Mouse (Mus musculus): ENCODE measurements around the gene Themis3. TPM values are rescaled to one million over a fixed set of nuclear protein-coding genes. Genes with fewer than 3 reads are reported as not detected.

Themis3 gene
- polyA plus RNA-seq, 1 experiment: not detected

DNA sequence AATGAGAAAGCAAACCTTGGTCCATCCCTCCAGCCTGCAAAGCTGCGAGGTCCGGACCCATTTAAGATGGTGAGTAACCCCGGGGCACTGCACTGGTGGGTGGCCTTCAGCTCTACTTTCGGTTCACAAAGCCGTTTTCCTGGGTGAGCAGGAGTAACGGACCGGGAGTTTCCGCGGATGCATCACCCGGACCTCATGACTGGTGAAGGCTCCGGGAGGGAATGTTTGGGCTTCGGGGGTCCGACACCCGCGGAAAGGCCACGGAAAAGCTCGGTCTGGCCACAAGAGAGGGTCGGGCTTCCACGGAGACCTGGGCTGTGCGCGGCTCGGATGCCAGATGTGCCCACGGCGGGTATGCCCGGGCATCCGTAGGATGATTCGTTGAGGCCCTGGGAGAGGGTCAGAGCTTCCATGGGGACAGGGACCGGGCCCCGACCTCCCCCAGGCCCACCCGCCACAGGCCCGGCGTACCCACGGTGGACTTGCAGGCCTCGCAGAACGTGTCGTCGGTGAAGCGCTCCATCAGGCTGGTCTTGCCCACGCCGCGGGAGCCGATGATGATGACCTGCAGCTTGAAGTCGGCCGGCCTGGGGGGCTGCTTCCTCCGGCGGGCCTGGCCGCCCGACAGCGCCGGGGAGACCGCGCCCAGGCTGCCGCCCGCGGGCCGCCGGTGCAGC lies 75.4 kb downstream of the Themis3 start:
- H3K4me1 ChIP-seq (ENCODE audit: control insufficient read depth, insufficient read depth, low read length): peaks cover 25% of the 10 kb centered on the region
- peak overlapping the region; percentile 84 for H3K4me3 ChIP-seq (ENCODE audit: insufficient read depth, low read length)
- TF ChIP-seq POLR2A (IDR thresholded peaks at IDR 0.05; ENCODE audit: borderline replicate concordance, low read depth, low read length) (no peak), CTCF (IDR thresholded peaks at IDR 0.05; ENCODE audit: low read depth, low read length) (no peak)
- peak overlapping the region; percentile 12; the same call in 1 of the 2 replicates for H3K27ac ChIP-seq (ENCODE audit: insufficient read depth, low read depth, low read length)

GRCm38 (mm10) chr17:66516953-66517352 lies 77.5 kb downstream of the Themis3 start:
- Histone ChIP-seq H3K4me1 (ENCODE audit: control insufficient read depth, insufficient read depth, low read length) (peaks cover 31% of the 10 kb centered on the region), H3K27ac (ENCODE audit: insufficient read depth, low read depth, low read length) (no peak overlapping the region), H3K4me3 (ENCODE audit: insufficient read depth, low read length) (no peak overlapping the region)
- no peak for TF ChIP-seq POLR2A (IDR thresholded peaks at IDR 0.05; ENCODE audit: borderline replicate concordance, low read depth, low read length)
- no peak for TF ChIP-seq CTCF (IDR thresholded peaks at IDR 0.05; ENCODE audit: low read depth, low read length)

GRCm38 (mm10) chr17:66514288-66514995 lies 80.0 kb downstream of the Themis3 start:
- Histone ChIP-seq H3K4me3 (ENCODE audit: insufficient read depth, low read length) (no peak overlapping the region), H3K4me1 (ENCODE audit: control insufficient read depth, insufficient read depth, low read length) (peaks cover 28% of the 10 kb centered on the region), H3K27ac (ENCODE audit: insufficient read depth, low read depth, low read length) (peak overlapping the region; percentile 35)
- TF ChIP-seq POLR2A (IDR thresholded peaks at IDR 0.05; ENCODE audit: borderline replicate concordance, low read depth, low read length) (no peak), CTCF (IDR thresholded peaks at IDR 0.05; ENCODE audit: low read depth, low read length) (no peak)

DNA sequence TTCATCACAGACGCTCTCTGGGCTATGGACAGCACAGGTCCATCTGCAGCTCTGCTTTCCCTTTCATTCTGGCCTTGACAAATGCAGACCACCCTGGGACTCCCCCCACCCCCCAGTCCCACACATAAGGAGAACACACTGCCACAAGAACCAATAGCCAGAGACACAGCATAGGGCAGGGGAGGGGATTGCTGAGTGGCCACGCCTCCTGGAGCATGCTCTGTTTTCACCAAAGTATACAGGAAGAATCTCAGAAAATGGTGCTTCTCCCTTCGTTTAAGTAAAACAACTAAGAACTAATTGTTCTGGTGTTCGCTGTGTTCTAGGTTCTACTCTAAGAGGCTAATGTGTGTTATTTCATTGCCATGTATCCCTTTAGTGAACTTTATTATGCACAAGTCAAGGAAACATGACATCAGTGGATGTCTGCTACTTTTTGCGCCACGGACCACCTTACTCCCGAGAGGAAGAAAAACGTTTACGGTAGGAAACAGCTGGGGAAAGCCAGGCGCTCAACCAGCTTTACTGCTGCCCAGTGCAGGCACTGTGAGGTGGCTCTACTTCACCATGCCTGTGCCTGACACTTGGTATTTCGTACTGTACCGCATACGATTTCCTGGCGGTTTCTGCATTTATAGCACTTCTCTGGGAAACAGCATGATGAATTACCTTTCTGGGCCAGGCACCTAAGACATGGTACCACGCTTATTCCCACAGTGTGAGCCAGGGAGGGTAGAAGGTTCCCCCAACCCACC lies 82.0 kb downstream of the Themis3 start:
- Histone ChIP-seq H3K4me1 (ENCODE audit: control insufficient read depth, insufficient read depth, low read length) (peaks cover 31% of the 10 kb centered on the region), H3K27ac (ENCODE audit: insufficient read depth, low read depth, low read length) (no peak overlapping the region), H3K4me3 (ENCODE audit: insufficient read depth, low read length) (no peak overlapping the region)
- TF ChIP-seq POLR2A (IDR thresholded peaks at IDR 0.05; ENCODE audit: borderline replicate concordance, low read depth, low read length) (no peak), CTCF (IDR thresholded peaks at IDR 0.05; ENCODE audit: low read depth, low read length) (no peak)

GRCm38 (mm10) chr17:66510221-66510683 lies 84.2 kb downstream of the Themis3 start:
- H3K27ac ChIP-seq (ENCODE audit: insufficient read depth, low read depth, low read length): no peak overlapping the region
- TF ChIP-seq POLR2A (IDR thresholded peaks at IDR 0.05; ENCODE audit: borderline replicate concordance, low read depth, low read length) (no peak), CTCF (IDR thresholded peaks at IDR 0.05; ENCODE audit: low read depth, low read length) (no peak)
- no peak overlapping the region for H3K4me3 ChIP-seq (ENCODE audit: insufficient read depth, low read length)
- H3K4me1 ChIP-seq (ENCODE audit: control insufficient read depth, insufficient read depth, low read length): peaks cover 25% of the 10 kb centered on the region

GRCm38 (mm10) chr17:66507049-66507954 lies 87.1 kb downstream of the Themis3 start:
- Histone ChIP-seq H3K27ac (ENCODE audit: insufficient read depth, low read depth, low read length) (0 out of 2 replicates have a peak overlapping the region, but pooled peaks have one; percentile 19), H3K4me3 (ENCODE audit: insufficient read depth, low read length) (no peak overlapping the region), H3K4me1 (ENCODE audit: control insufficient read depth, insufficient read depth, low read length) (peaks cover 13% of the 10 kb centered on the region)
- TF ChIP-seq POLR2A (IDR thresholded peaks at IDR 0.05; ENCODE audit: borderline replicate concordance, low read depth, low read length) (no peak), CTCF (IDR thresholded peaks at IDR 0.05; ENCODE audit: low read depth, low read length) (no peak)

DNA sequence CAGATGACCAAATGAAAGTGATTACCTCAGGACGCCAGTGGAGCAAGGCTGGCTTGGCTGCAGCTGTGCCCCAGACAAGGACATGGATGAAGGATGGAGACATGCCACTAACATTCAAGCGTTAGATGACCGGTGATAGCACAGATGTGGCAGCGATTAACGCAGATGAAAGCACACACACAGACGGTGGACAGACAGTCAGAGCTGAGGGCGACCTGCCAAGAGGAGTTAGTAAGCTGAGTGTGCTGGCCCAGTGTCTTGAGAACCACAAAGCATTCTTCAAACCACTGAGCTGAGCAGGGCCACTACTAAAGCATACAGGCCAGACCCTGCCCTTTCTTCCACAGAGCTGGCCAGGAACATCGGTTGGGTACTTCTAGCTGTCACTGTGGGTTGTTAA lies 89.5 kb downstream of the Themis3 start:
- Histone ChIP-seq H3K27ac (ENCODE audit: insufficient read depth, low read depth, low read length) (no peak overlapping the region), H3K4me1 (ENCODE audit: control insufficient read depth, insufficient read depth, low read length) (peaks cover 9% of the 10 kb centered on the region), H3K4me3 (ENCODE audit: insufficient read depth, low read length) (no peak overlapping the region)
- TF ChIP-seq POLR2A (IDR thresholded peaks at IDR 0.05; ENCODE audit: borderline replicate concordance, low read depth, low read length) (no peak), CTCF (IDR thresholded peaks at IDR 0.05; ENCODE audit: low read depth, low read length) (no peak)

Other genes starting within 250 kb of the Themis3 start
- gene Mtcl1, start 144.9 kb downstream of the Themis3 start, polyA plus RNA-seq (2012; ENCODE audit: insufficient read depth, insufficient read length, missing spikeins): not detected in 2 replicates
- 76.6 and 82.5 TPM in 2 replicates for gene Rab12, start 74.9 kb downstream of the Themis3 start, polyA plus RNA-seq (2012; ENCODE audit: insufficient read depth, insufficient read length, missing spikeins)

Data from bone marrow macrophage, adult 2 months (primary cell).